Mouse (Mus musculus) stomach, postnatal 0 days (tissue): ENCODE results near the gene Zbtb9. TPM values are rescaled to one million over a fixed set of nuclear protein-coding genes. Genes with fewer than 3 reads are reported as not detected.
A peak's percentile ranks its signal among the peaks of the same experiment; 100 is the strongest.

Experiments used
- ATAC-seq: fragments of 200-750 bp; cut with Nextera tagmentation; 2 replicates; pipeline ENCODE4 v1.8.0; 2017; ENCODE audit not compliant: low FRiP score, low TSS enrichment
- DNase-seq: peaks from one replicate; pipeline ENCODE4 v3.0.0-alpha.2; 2016; ENCODE audit warnings: low spot score
- H3K27ac ChIP-seq: fragments of 300-500 bp; sonication (generic); replicated peaks from 2 replicates; pipeline ENCODE4 v1.5.1; 2014; ENCODE audit warnings: mild to moderate bottlenecking, control low read depth
- H3K27me3 ChIP-seq: fragments of 300-500 bp; sonication (generic); 2 replicates; pipeline ENCODE4 v1.6.1; 2014; ENCODE audit warnings: low read length; ENCODE audit not compliant: control insufficient read depth, insufficient read depth
- H3K36me3 ChIP-seq: fragments of 300-500 bp; sonication (generic); 2 replicates; pipeline ENCODE4 v1.6.1; 2014; ENCODE audit warnings: low read length, mixed read lengths; ENCODE audit not compliant: control insufficient read depth, insufficient read depth
- H3K4me1 ChIP-seq: fragments of 300-500 bp; sonication (generic); replicated peaks from 2 replicates; pipeline ENCODE4 v1.6.1; 2014; ENCODE audit warnings: antibody characterized with exemption; ENCODE audit not compliant: control insufficient read depth, insufficient read depth
- H3K4me2 ChIP-seq: fragments of 300-500 bp; sonication (generic); replicated peaks from 2 replicates; pipeline ENCODE4 v1.6.1; 2014; ENCODE audit warnings: low read depth, mild to moderate bottlenecking, control low read depth, moderate library complexity
- H3K4me3 ChIP-seq: fragments of 300-500 bp; sonication (generic); 2 replicates; pipeline ENCODE4 v1.5.1; 2014; ENCODE audit warnings: low read depth, low read length, control low read depth
- H3K9ac ChIP-seq: fragments of 300-500 bp; sonication (generic); 2 replicates; pipeline ENCODE4 v1.6.1; 2014; ENCODE audit warnings: mild to moderate bottlenecking, low read length, control low read depth, mixed read lengths
- H3K9me3 ChIP-seq: fragments of 300-500 bp; sonication (generic); 2 replicates; pipeline ENCODE4 v1.6.1; 2016; ENCODE audit warnings: low read length; ENCODE audit not compliant: control insufficient read depth
- CTCF ChIP-seq: IDR thresholded peaks from 2 replicates; pipeline ENCODE4 v1.5.1; 2016; ENCODE audit warnings: antibody characterized with exemption, low read depth, mild to moderate bottlenecking, moderate library complexity
- EP300 ChIP-seq: optimal IDR thresholded peaks from 2 replicates; pipeline ENCODE3; 2016; ENCODE audit warnings: antibody characterized with exemption
- WGBS: fragments of 180-500 bp; shearing (Covaris S2); extraction: QIAGEN DNeasy Blood & Tissue Kit; methylation state at CpG from one replicate; pipeline ENCODE4 v1.1.7; 2014; 5-methylcytosine and 5-hydroxymethylcytosine counted together
- polyA plus RNA-seq: library from polyadenylated mRNA; unstranded; fragments of >200 nt; fragmentation: Nextera tagmentation; extraction: Ambion mirVana; gene quantifications from 2 replicates; pipeline ENCODE4 v1.2.1, GENCODE M21; 2015

Gene Zbtb9
- polyA plus RNA-seq, 1 experiment from 2014 or later = 6.9 TPM

GRCm38 (mm10) chr17:26981050-26981449 lies 8.1 kb downstream of the Zbtb9 start:
- Histone ChIP-seq H3K4me3 (no peak overlapping the region), H3K9ac (no peak overlapping the region), H3K27ac (no peak overlapping the region), H3K36me3 (0 out of 2 replicates have a peak, but pooled peaks cover 9% of the 10 kb centered on the region), H3K4me1 (no peaks in the 10 kb centered on the region), H3K9me3 (no peaks in the 10 kb centered on the region), H3K27me3 (no peaks in the 10 kb centered on the region), H3K4me2 (no peak overlapping the region)
- WGBS = 53% methylated on average over 2 of the region's 2 CpGs
- DNase-seq = no peak
- no peak for TF ChIP-seq EP300
- TF ChIP-seq CTCF = no peak
- ATAC-seq = no peak

GRCm38 (mm10) chr17:26983382-26983781 lies 10.4 kb downstream of the Zbtb9 start:
- Histone ChIP-seq H3K27me3 (no peaks in the 10 kb centered on the region), H3K9me3 (no peaks in the 10 kb centered on the region), H3K4me1 (no peaks in the 10 kb centered on the region), H3K27ac (no peak overlapping the region), H3K4me3 (no peak overlapping the region), H3K36me3 (0 out of 2 replicates have a peak, but pooled peaks cover under 1% of the 10 kb centered on the region), H3K9ac (no peak overlapping the region), H3K4me2 (no peak overlapping the region)
- WGBS = 63% methylated on average over 4 of the region's 4 CpGs
- TF ChIP-seq CTCF (no peak), EP300 (no peak)
- no peak for DNase-seq
- no peak for ATAC-seq

DNA sequence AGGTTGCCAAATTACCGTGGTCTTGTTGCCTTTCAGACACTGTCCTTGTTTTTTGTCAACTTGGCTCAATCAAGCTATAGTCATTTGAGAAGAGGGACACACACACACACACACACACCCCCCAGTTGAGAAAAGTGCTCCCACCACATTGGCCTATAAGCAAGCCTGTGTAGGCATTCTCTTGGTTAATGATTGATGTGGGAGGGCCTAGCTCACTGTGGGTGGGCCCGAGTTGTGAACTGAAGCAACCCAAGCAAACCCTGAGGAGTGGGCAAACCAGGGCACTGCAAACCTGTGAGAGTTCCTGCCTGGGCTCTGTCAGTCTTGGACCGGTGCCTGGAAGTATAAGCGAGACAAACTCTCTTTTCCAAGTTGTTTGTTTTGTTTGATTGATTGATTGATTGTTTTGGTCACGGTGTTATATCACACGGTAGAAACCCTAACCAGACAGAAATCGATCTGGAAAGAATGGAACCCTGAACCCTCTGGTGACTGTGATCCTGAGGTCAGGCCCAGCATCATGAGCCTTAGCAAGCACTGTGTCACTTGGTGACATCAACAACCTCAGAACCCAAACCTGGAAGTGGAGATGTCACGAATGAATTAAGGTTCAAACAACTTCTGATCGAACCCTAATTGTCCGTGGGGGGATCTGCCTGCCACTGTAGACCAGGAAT lies 12.7 kb downstream of the Zbtb9 start:
- Histone ChIP-seq H3K36me3 (no peaks in the 10 kb centered on the region), H3K9ac (no peak overlapping the region), H3K4me1 (no peaks in the 10 kb centered on the region), H3K27ac (no peak overlapping the region), H3K4me2 (no peak overlapping the region), H3K9me3 (no peaks in the 10 kb centered on the region), H3K4me3 (no peak overlapping the region), H3K27me3 (no peaks in the 10 kb centered on the region)
- DNase-seq (no peak), ATAC-seq (no peak)
- WGBS = 54% methylated on average over 10 of the region's 10 CpGs
- TF ChIP-seq EP300 = no peak
- TF ChIP-seq CTCF = no peak

DNA sequence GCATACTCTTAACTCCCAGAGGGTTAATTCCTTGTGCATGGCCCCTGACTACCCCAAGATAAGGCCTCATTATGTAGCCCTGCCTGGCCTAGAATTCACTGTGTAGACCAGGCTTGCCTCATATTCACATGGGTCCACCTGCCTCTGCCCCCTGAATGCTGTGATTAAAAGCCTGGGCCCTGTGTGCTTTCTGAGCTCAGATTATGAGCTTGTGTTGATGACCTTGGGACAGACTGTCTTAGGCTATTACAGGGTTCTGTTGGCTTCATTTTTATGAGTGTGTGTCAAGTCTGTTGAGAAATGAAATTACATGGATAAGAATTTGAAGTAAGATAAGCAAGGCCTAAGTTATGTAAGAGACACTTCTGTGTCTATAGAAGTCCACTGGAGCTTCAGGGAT lies 17.6 kb downstream of the Zbtb9 start:
- Histone ChIP-seq H3K36me3 (no peaks in the 10 kb centered on the region), H3K27me3 (no peaks in the 10 kb centered on the region), H3K9ac (no peak overlapping the region), H3K27ac (no peak overlapping the region), H3K4me2 (no peak overlapping the region), H3K9me3 (no peaks in the 10 kb centered on the region), H3K4me1 (no peaks in the 10 kb centered on the region), H3K4me3 (no peak overlapping the region)
- TF ChIP-seq EP300 = no peak
- TF ChIP-seq CTCF = no peak
- no peak for ATAC-seq
- DNase-seq = no peak

DNA sequence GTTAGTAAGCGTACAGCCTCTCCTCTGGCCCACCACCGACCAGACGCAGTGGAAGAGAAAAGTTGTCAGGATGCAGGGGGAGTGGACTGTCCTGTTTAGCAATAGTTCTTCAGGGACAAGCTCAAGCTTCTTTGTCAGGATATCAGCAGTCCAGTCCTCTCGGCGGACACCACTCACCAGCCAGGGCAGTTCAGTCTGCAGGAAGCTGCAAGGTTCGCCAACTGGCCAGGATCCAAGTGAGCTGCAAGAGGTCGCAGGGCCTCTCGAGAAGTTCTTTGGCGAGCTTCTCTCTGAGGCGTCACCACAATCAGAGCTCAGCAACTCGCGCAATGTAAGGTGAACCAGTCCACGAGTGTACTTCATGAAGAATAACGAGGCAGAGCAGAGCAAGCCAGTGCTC lies 21.4 kb downstream of the Zbtb9 start:
- Histone ChIP-seq H3K27ac (no peak overlapping the region; the same call in 1 of the 2 replicates), H3K4me1 (no peaks in the 10 kb centered on the region), H3K27me3 (no peaks in the 10 kb centered on the region), H3K36me3 (no peaks in the 10 kb centered on the region), H3K9me3 (no peaks in the 10 kb centered on the region), H3K9ac (no peak overlapping the region), H3K4me3 (no peak overlapping the region), H3K4me2 (no peak overlapping the region)
- ATAC-seq (0 out of 2 replicates have a peak, but pooled peaks have one; percentile 17), DNase-seq (peak; percentile 49)
- 57% methylated on average over 14 of the region's 14 CpGs for WGBS
- no peak for TF ChIP-seq EP300
- no peak for TF ChIP-seq CTCF

DNA sequence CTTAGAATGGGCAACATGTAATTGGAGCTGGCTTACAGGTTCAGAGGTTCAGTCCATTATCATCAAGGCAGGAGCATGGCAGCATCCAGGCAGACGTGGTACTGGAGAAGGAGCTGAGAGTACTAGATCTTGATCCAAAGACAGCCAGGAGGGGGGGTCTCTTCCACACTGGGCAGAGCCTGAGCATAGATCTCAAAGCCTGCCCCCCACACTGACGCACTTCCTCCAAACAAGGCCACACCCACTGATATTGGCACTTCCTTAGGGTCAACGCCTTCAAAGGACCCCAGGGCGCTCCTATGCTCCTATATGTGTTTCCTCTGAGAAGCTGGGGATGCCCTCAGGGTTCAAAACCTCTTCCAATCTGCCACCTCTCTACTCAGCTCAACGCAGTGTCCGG lies 22.0 kb downstream of the Zbtb9 start:
- ATAC-seq (0 out of 2 replicates have a peak, but pooled peaks have one; percentile 14), DNase-seq (no peak)
- Histone ChIP-seq H3K4me1 (no peaks in the 10 kb centered on the region), H3K4me2 (no peak overlapping the region), H3K27me3 (no peaks in the 10 kb centered on the region), H3K27ac (no peak overlapping the region), H3K9ac (no peak overlapping the region), H3K9me3 (no peaks in the 10 kb centered on the region), H3K36me3 (no peaks in the 10 kb centered on the region), H3K4me3 (no peak overlapping the region)
- TF ChIP-seq CTCF (no peak), EP300 (no peak)
- WGBS = 74% methylated on average over 6 of the region's 6 CpGs
